Mouse (Mus musculus): ENCODE results near the gene Nlk. TPM values are rescaled to one million over a fixed set of nuclear protein-coding genes. Genes with fewer than 3 reads are reported as not detected.
"Not testable (repeated sequence)": the region's sequence is repeated elsewhere in the genome, so short reads cannot be mapped to it uniquely, and the experiment has no call there.

The Nlk gene
- total RNA-seq, 2 experiments from 2014 or later: 48.6 to 53.6 TPM

DNA sequence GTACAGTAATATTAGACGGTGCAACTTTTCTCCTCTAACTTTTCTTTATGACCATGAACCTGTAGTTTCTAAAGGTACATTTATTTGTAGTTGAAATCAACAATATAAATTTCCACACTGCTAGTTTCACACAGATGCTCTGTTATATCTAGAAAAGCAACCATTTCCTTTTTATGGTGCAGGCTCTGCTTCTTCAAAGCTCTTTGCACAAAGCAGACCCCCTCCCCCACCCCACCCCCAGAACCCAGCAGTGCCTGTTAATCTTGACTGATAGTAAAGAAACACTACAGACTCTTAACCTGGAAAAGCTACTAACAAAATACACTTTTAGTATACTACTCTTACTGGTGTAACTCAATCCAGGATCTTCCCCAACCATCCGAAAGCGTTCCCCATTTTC lies 6.6 kb downstream of the Nlk start:
- no peak for DNase-seq

- no peak for DNase-seq
Measured at GRCm38 (mm10) chr11:78681058-78681457, 16.1 kb downstream of the Nlk start.

GRCm38 (mm10) chr11:78678761-78679160 lies 18.4 kb downstream of the Nlk start:
- DNase-seq: no peak

DNA sequence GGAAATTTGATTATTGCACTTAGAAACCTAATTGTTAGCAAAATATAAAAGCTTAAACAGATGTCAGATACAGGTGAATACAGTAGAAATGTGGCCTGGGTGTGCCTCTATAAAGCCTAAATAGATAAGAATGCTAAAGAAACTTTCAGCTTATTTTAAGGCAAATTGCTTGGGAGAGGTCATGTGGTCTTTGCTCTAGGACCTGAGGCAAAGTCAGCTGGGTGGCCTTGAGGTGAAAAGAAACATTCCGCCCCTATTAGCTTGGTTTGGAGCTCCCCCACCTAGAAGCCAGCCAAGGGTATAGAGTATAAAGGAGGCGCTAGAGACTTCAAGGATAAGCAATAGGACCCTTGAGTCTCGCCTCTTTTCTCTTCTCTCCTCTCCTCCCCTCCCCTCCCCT lies 28.5 kb downstream of the Nlk start:
- DNase-seq: no peak

- no peak for DNase-seq
Measured at GRCm38 (mm10) chr11:78664853-78665252, 32.3 kb downstream of the Nlk start.

DNA sequence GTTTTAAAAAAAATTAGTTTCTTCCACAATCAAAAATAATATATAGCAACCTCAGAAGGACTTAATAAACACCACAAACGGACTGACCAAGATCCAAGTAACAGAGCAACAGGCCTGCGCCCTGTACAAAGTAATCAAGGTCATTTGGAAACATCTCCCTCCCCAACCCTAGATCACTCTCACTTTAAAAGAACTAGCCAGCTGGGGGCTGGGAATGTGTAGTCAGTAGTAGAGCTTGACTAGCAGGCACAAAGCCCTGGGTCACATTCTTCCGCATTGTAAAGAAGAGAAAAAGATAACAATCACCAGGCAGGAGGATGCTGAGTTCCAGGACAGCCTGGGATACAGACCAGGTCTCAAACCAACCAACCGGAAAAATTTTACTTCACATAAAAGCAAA lies 33.3 kb downstream of the Nlk start:
- DNase-seq: peak; percentile 17 to 41

- DNase-seq: no peak
Measured at GRCm38 (mm10) chr11:78649143-78649542, 48.0 kb downstream of the Nlk start.

- DNase-seq: not testable (repeated sequence)
Measured at GRCm38 (mm10) chr11:78648405-78648804, 48.8 kb downstream of the Nlk start.

DNA sequence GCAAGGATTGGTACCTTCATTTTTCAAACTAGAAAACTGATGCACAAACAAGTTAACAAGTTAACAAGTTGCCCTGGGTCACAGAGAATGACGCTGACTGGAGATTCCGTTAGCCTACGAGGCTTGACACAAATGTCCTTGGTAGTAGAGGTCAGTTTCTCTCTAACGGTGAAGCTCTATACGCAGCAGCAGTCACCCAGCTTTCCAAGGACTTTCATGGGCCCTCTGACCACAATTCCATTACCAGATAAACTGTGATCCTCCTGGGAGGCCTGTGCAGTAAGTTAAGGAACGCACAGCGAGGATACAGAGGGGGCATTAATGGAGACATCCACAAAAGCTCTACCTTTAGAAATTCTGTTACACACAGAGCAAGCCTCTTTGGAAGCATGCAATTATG lies 53.4 kb downstream of the Nlk start:
- DNase-seq: peak; percentile 35 to 38

GRCm38 (mm10) chr11:78642151-78642550 lies 55.0 kb downstream of the Nlk start:
- DNase-seq: no peak

DNA sequence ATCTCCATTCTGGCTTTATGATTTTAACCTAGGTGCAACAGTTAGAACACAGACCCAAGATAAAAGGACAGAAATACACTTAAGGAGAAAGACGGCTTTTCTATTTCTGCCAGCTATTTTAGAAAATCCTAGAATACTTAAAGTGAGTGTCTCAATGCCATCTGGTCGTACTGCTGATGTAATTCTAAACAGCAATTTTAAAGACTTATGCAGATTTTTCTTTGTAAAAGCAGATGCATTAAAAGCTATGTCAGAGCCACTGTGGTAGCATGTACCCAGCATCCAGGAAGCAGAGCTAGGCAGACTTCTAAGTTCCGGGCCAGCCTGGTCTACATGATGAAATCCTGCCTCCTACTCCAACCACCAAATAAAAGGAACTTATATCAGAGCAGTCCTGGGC lies 56.1 kb downstream of the Nlk start:
- no peak for DNase-seq

- DNase-seq: peak in 1 of 2 experiments; percentile 7
Measured at GRCm38 (mm10) chr11:78632782-78633181, 64.4 kb downstream of the Nlk start.

DNA sequence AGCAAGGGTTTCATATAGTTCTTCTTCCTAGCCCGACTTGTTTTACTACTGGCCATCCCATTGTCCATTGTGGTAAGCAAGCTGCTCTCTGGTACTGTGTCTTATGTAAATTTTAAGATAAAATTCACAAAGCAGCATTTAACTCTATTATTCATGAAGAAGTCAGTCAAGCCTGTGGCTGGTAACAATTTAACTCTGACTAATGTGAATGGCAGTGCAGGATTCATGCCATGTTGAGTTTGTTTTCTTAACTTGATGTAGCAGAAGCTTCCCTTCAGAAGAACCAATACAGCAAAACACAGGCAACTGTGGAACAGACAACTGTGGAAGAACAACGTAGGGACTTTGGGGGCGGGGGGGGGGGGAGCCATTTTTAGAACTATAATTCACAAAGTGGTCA lies 68.3 kb downstream of the Nlk start:
- no peak for DNase-seq

GRCm38 (mm10) chr11:78624377-78624776 lies 72.8 kb downstream of the Nlk start:
- DNase-seq: no peak

- DNase-seq: no peak
Measured at GRCm38 (mm10) chr11:78621926-78622325, 75.2 kb downstream of the Nlk start.

DNA sequence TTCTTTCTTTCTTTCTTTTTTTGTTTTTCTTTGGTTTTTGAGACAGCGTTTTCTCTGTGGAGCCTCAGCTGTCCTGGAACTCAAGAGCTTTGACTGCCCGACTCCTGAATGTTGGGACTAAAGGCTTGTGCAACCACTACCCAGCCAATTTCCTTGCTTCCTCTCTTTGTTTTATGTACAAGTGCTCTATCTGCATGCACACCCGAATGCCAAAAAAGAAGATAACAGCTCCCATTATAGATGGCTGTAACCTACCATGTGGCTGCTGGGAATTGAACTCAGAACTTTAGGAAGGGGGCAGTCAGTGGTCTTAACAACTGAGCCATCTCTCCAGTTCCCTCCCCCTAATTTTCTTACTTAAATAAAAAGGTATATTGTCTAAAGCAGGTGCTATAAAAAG lies 77.0 kb downstream of the Nlk start:
- no peak for DNase-seq

DNA sequence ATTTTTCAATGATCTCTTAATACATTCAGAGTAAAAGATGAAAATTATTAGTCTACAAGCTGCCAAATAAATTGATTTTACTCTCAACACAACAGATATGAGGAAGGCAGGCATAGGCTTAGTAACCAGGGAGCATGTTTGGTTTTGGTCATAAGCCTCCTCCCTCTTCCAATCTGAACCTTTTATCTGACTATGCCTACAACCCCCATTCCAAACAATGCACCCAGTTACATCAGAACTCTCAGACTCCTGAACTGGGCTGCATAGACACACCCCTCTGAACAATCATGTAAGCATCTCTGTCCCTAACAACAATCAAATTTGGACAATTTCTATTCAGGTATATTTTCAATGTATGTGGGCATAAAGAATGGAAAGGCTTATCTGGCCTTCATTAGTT lies 85.9 kb downstream of the Nlk start:
- no peak for DNase-seq

DNA sequence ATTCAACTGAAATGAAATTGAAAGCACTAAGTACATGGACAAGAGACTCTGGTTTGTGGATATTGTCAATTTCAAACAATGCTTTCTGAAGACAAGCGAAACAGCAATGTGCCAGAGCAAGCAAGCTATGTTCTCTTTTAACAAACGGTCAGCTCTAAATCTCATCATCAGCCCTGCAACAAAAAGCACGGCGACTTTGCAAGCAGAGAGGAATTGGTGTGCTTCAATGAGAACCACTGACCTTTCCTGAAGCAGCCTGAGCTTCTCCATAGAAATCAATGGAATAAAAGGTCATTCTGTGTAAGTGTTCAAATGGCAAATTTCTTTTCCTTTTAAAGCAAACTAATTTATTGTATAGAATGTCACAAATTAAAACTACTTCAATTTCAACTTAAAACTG lies 87.5 kb downstream of the Nlk start:
- DNase-seq: no peak

DNA sequence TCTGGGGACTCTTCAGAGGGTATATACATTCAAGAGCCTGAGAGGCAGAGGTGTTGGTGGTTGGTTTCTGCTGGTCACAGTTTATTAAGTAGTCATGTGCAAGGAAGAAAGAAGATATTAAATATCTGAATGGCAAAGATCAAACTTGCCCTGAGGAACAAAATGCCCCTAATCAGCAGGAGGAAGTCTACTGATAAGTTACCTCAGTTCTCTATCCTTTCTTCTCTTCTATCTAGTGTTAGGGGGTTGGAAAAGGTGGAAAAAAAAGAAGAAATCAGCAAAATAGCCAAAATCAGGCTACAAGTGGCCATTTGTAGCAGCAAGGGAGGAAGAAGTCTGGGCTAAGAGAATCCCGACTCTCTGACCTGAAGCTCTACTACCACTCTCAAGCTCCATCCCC lies 92.3 kb downstream of the Nlk start:
- no peak for DNase-seq

- peak; percentile 37 to 55 for DNase-seq
Measured at GRCm38 (mm10) chr11:78602781-78603180, 94.4 kb downstream of the Nlk start.

GRCm38 (mm10) chr11:78600926-78601590 lies 96.1 kb downstream of the Nlk start:
- DNase-seq: peak in 1 of 2 experiments; percentile 40

DNA sequence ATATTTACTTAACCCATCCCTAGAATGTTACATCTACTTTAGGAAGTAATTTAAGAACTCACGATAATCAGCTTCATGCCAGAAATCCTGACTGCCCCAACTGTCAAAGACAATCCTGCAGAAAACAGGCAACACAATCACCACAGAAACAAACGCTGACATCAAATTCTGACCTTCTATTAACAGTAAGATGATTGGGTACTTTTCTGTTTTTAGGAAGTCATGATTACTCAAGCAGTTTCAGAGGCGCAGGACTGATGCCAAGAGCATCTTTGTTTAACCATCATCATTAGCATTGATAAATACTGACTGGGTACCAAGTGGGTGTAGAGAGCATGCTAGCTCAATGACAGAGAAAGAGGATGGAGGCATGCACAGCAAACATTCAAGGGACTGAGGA lies 96.7 kb downstream of the Nlk start:
- no peak for DNase-seq

- DNase-seq: peak in 1 of 2 experiments; percentile 36
Measured at GRCm38 (mm10) chr11:78600051-78600450, 97.1 kb downstream of the Nlk start.

DNA sequence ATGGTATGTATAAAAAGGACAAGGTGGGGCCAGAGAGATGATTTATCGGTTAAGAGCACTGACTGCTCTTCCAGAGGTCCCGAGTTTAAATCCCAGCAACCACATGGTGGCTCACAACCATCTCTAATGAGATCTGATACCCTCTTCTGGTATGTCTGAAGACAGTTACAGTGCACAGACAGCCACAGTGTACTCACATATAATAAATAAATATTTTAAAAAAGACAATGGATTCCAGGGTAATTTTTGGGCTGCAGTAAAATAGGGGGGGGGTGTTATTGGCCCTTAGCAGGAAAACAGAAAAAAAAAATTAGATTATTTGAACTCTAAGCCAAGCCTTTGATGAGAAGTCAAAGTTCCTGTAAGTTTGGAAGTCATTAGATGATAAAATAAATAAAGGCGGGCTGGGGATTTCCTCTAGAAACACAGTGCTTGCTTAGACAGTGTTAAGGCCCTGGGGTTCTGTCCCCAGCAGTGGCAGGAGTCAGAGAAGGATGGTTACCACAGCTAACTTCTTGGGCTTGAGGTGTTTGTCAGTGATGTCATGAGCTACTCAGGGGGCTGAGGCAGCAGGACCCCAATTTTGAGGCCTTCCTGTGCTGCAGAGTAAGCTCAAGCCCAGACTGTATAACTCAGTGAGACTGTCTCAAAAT lies 98.3 kb downstream of the Nlk start:
- DNase-seq: no peak

All from adrenal gland, postnatal 36 days (tissue).